Mouse (Mus musculus) kidney, postnatal 0 days (tissue): ENCODE measurements around the gene Agpat4. TPM values are rescaled to one million over a fixed set of nuclear protein-coding genes. Genes with fewer than 3 reads are reported as not detected.

Experiments
- ATAC-seq: fragments of 200-750 bp; cut with Nextera tagmentation; replicated peaks from 2 replicates; pipeline ENCODE4 v1.8.0; 2017; ENCODE audit warnings: low read depth, moderate number of reproducible peaks, moderate TSS enrichment, moderate library complexity; ENCODE audit not compliant: low FRiP score
- DNase-seq: peaks from one replicate; pipeline ENCODE4 v3.0.0-alpha.2; 2016; ENCODE audit warnings: low spot score
- H3K27ac ChIP-seq: fragments of 300-500 bp; sonication (generic); 2 replicates; pipeline ENCODE4 v1.5.1; 2014; ENCODE audit warnings: mild to moderate bottlenecking
- H3K27me3 ChIP-seq: fragments of 300-500 bp; sonication (generic); 2 replicates; pipeline ENCODE4 v1.6.1; 2014; ENCODE audit warnings: low read length, mixed read lengths; ENCODE audit not compliant: insufficient read depth
- H3K36me3 ChIP-seq: fragments of 300-500 bp; sonication (generic); 2 replicates; pipeline ENCODE4 v1.6.1; 2014; ENCODE audit warnings: low read length, mixed read lengths; ENCODE audit not compliant: insufficient read depth
- H3K4me1 ChIP-seq: fragments of 300-500 bp; sonication (generic); replicated peaks from 2 replicates; pipeline ENCODE4 v1.6.1; 2014; ENCODE audit warnings: antibody characterized with exemption, low read length, mixed read lengths; ENCODE audit not compliant: insufficient read depth
- H3K4me2 ChIP-seq: fragments of 300-500 bp; sonication (generic); 2 replicates; pipeline ENCODE4 v1.6.1; 2014; ENCODE audit warnings: mild to moderate bottlenecking, low read length, moderate library complexity, mixed read lengths
- H3K4me3 ChIP-seq: fragments of 300-500 bp; sonication (generic); replicated peaks from 2 replicates; pipeline ENCODE4 v1.5.1; 2014; ENCODE audit warnings: low read depth, low read length
- H3K9ac ChIP-seq: fragments of 300-500 bp; sonication (generic); 2 replicates; pipeline ENCODE4 v1.6.1; 2014; ENCODE audit warnings: low read depth, low read length
- H3K9me3 ChIP-seq: fragments of 300-500 bp; sonication (generic); replicated peaks from 2 replicates; pipeline ENCODE4 v1.6.1; 2016; ENCODE audit warnings: low read length, inconsistent platforms, mixed read lengths
- CTCF ChIP-seq: IDR thresholded peaks from 2 replicates; pipeline ENCODE4 v1.5.1; 2016; ENCODE audit warnings: antibody characterized with exemption, low read depth, mild to moderate bottlenecking, moderate library complexity
- WGBS: fragments of 180-500 bp; shearing (Covaris S2); extraction: QIAGEN DNeasy Blood & Tissue Kit; methylation state at CpG from one replicate; pipeline ENCODE4 v1.1.7; 2014; 5-methylcytosine and 5-hydroxymethylcytosine counted together
- polyA plus RNA-seq: library from polyadenylated mRNA; unstranded; fragments of >200 nt; fragmentation: Nextera tagmentation; extraction: Ambion mirVana; gene quantifications from 2 replicates; pipeline ENCODE4 v1.2.1, GENCODE M21; 2015

The Agpat4 gene
- polyA plus RNA-seq, 1 experiment from 2014 or later, result 15.5 TPM

- H3K4me1 ChIP-seq, result peaks cover 20% of the 10 kb centered on the region
- H3K36me3 ChIP-seq, result no peaks in the 10 kb centered on the region
- H3K9me3 ChIP-seq, result no peaks in the 10 kb centered on the region
- H3K27me3 ChIP-seq, result no peaks in the 10 kb centered on the region
- H3K27ac ChIP-seq, result peak overlapping the region; percentile 76
- ATAC-seq, result peak; percentile 34; the same call in 1 of the 2 replicates
- H3K4me3 ChIP-seq, result no peak overlapping the region
- WGBS, result 20% methylated on average over 12 of the region's 12 CpGs
- no peak for TF ChIP-seq CTCF
- H3K9ac ChIP-seq, result no peak overlapping the region
- DNase-seq, result peak; percentile 93
- H3K4me2 ChIP-seq, result peak overlapping the region; percentile 21
Observed at GRCm38 (mm10) chr17:12169326-12169836, 50.9 kb downstream of the Agpat4 start.

DNA sequence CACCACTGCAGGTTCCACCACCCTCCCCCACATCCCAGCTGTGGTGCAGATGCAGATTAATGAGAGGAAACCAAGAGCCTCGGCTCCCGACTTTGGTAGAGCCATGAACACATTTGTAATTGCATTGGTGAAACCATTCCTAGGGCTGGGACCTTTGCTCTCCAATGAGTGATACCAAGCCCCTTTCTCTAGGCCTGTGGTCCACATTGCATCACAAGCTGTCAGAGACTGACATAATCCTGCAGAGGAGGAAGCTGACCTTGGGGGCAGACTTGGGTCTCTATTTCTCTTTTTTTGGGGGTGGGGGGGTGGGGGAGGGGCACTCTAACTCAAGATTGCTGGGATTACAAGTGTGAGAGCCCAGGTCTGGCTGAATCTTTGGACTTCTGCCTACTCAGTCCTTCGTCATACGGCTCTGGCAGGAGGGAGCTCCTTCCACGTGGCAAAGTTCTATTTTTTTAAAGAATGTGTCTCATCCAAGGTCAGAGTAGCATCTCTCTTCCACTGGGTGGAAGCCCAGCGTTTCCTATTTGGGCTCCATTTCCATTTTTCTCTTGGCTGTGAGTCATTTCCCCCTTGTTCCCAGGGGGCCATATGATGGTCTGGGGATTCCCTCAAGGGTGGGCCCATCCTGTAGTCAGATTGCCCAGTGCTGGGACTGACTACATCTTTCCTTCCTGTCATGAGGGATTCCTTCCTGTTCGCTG, 52.4 kb downstream of the Agpat4 start:
- H3K9ac ChIP-seq, result no peak overlapping the region
- H3K9me3 ChIP-seq, result no peaks in the 10 kb centered on the region
- H3K27me3 ChIP-seq, result no peaks in the 10 kb centered on the region
- H3K4me2 ChIP-seq, result no peak overlapping the region
- no peak for ATAC-seq
- H3K36me3 ChIP-seq, result no peaks in the 10 kb centered on the region
- no peak overlapping the region for H3K27ac ChIP-seq
- H3K4me3 ChIP-seq, result no peak overlapping the region
- DNase-seq, result peak; percentile 58
- H3K4me1 ChIP-seq, result peaks cover 20% of the 10 kb centered on the region
- no peak for TF ChIP-seq CTCF
- WGBS, result 44% methylated on average over 7 of the region's 7 CpGs

GRCm38 (mm10) chr17:12171666-12172065, 53.2 kb downstream of the Agpat4 start:
- WGBS, result 83% methylated on average over 2 of the region's 2 CpGs
- TF ChIP-seq CTCF, result no peak
- Histone ChIP-seq H3K9ac (no peak overlapping the region), H3K4me1 (peaks cover 20% of the 10 kb centered on the region), H3K27me3 (no peaks in the 10 kb centered on the region), H3K36me3 (no peaks in the 10 kb centered on the region), H3K4me3 (no peak overlapping the region), H3K9me3 (0 out of 2 replicates have a peak, but pooled peaks cover under 1% of the 10 kb centered on the region), H3K27ac (no peak overlapping the region), H3K4me2 (no peak overlapping the region)
- DNase-seq, result no peak
- no peak for ATAC-seq

GRCm38 (mm10) chr17:12174221-12174620, 55.7 kb downstream of the Agpat4 start:
- 97% methylated on average over 5 of the region's 5 CpGs for WGBS
- Histone ChIP-seq H3K4me2 (no peak overlapping the region), H3K4me1 (peaks cover 13% of the 10 kb centered on the region), H3K36me3 (no peaks in the 10 kb centered on the region), H3K9me3 (peaks cover 9% of the 10 kb centered on the region), H3K27me3 (no peaks in the 10 kb centered on the region), H3K4me3 (no peak overlapping the region), H3K27ac (no peak overlapping the region), H3K9ac (no peak overlapping the region)
- TF ChIP-seq CTCF, result no peak
- no peak for ATAC-seq
- DNase-seq, result no peak

- 70% methylated on average over 7 of the region's 7 CpGs for WGBS
Observed at GRCm38 (mm10) chr17:12174896-12175295, 56.4 kb downstream of the Agpat4 start.

GRCm38 (mm10) chr17:12175626-12176025, 57.1 kb downstream of the Agpat4 start:
- no peaks in the 10 kb centered on the region for H3K27me3 ChIP-seq
- H3K4me1 ChIP-seq, result peaks cover 8% of the 10 kb centered on the region
- peak; percentile 47 for DNase-seq
- H3K9ac ChIP-seq, result no peak overlapping the region
- H3K4me2 ChIP-seq, result no peak overlapping the region
- no peak for TF ChIP-seq CTCF
- no peaks in the 10 kb centered on the region for H3K36me3 ChIP-seq
- no peak for ATAC-seq
- 43% methylated on average over 4 of the region's 4 CpGs for WGBS
- no peak overlapping the region for H3K4me3 ChIP-seq
- H3K9me3 ChIP-seq, result peaks cover 9% of the 10 kb centered on the region
- no peak overlapping the region for H3K27ac ChIP-seq

More at GRCm38 (mm10) chr17:12174896-12175295, 56.4 kb downstream of the Agpat4 start:
- H3K27ac ChIP-seq, result no peak overlapping the region
- H3K4me3 ChIP-seq, result no peak overlapping the region
- TF ChIP-seq CTCF, result no peak
- H3K27me3 ChIP-seq, result no peaks in the 10 kb centered on the region
- DNase-seq, result no peak
- ATAC-seq, result no peak
- no peak overlapping the region for H3K9ac ChIP-seq
- H3K4me2 ChIP-seq, result no peak overlapping the region
- H3K36me3 ChIP-seq, result no peaks in the 10 kb centered on the region
- peaks cover 9% of the 10 kb centered on the region for H3K9me3 ChIP-seq
- peaks cover 14% of the 10 kb centered on the region for H3K4me1 ChIP-seq
